Mouse (Mus musculus): Measurements from ENCODE around the gene Zfhx2. TPM values are rescaled to one million over a fixed set of nuclear protein-coding genes. Genes with fewer than 3 reads are reported as not detected.

Zfhx2 gene
- total and polyA plus RNA-seq, 2 experiments from 2014 or later: 7.5 to 11.1 TPM

DNA sequence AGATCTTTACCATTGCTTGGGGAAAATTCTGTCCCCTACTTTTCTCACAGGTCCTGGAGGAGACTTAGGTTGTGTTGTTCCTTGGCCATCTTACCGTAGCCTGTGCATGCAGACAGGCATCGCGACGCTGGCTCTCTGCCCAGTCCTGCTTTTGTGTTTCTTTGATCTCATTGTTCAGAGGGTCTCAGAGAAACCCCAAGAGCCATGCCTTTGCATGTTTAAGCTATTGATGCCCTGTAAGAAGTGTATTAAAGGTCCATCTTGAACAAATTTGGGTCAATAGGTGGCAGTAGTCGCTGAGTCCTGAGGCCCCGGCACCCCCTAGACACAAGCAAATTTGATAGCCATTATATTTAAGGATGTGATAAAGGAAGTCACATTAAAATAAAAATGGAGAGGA, 64.5 kb downstream of the Zfhx2 start:
- WGBS: 2% methylated on average over 6 of the region's 6 CpGs
- H3K4me2 ChIP-seq (ENCODE audit: low read depth): no peak overlapping the region

DNA sequence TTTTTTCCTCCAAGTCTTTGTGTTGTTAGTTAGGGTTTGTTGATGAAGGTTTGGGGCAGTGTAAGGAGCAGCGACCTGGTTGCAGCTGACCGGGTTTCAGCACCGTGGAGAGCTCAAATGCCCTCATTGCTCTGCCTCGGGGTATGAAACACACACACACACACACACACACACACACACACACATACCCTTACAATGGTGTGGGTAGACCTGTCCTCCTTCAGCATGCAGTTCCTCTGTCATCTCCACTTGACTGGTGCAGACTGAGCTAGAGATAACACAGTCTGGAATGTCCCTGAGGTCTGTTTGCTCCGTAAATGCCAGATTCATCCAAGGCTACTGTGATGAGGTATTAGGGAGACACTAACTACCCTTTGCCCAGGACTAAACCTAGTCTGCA, 64.9 kb downstream of the Zfhx2 start:
- H3K4me1 ChIP-seq (ENCODE audit: insufficient read depth): peaks cover 15% of the 10 kb centered on the region
- ATAC-seq (no peak), DNase-seq (no peak)
- peaks cover 27% of the 10 kb centered on the region for H3K36me3 ChIP-seq (ENCODE audit: insufficient read depth)
- H3K4me3 ChIP-seq (ENCODE audit: low read depth, low read length): no peak overlapping the region
- peak overlapping the region; percentile 86; the same call in 1 of the 2 replicates for H3K27ac ChIP-seq (ENCODE audit: low read depth, low read length)
- H3K27me3 ChIP-seq (ENCODE audit: insufficient read depth, low read length): no peaks in the 10 kb centered on the region
- H3K4me2 ChIP-seq (ENCODE audit: low read depth): no peak overlapping the region
- TF ChIP-seq CTCF (IDR thresholded peaks at IDR 0.05; ENCODE audit: low read depth): no peak
- WGBS: 7% methylated on average over 5 of the region's 5 CpGs
- no peaks in the 10 kb centered on the region for H3K9me3 ChIP-seq (ENCODE audit: low read length)
- no peak overlapping the region for H3K9ac ChIP-seq

More for the DNA sequence above, 64.5 kb downstream of the Zfhx2 start:
- Histone ChIP-seq H3K27me3 (ENCODE audit: insufficient read depth, low read length) (no peaks in the 10 kb centered on the region), H3K36me3 (ENCODE audit: insufficient read depth) (peaks cover 23% of the 10 kb centered on the region), H3K4me1 (ENCODE audit: insufficient read depth) (peaks cover 15% of the 10 kb centered on the region), H3K9me3 (ENCODE audit: low read length) (no peaks in the 10 kb centered on the region), H3K27ac (ENCODE audit: low read depth, low read length) (peak overlapping the region; percentile 86), H3K4me3 (ENCODE audit: low read depth, low read length) (no peak overlapping the region), H3K9ac (no peak overlapping the region)
- DNase-seq: peak; percentile 54
- TF ChIP-seq CTCF (IDR thresholded peaks at IDR 0.05; ENCODE audit: low read depth): peak; percentile 55
- ATAC-seq: peak; percentile 25; the same call in 1 of the 2 replicates

DNA sequence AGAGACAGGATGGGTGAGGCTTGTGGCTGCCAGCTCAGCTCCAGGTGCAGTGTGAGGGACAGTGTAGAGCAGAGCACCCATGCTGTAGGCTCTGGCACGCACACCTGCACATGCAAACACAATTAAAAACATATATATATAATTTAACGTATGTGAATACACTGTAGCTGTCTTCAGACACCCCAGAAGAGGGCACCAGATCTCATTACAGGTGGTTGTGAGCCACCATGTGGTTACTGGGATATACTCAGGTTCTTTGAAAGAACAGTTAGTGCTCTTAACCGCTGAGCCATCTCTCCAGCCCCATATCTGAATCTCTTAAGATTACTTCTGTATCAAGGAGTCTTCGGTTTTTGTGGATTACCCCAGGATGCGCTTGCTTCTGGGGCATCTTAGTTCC, 66.6 kb downstream of the Zfhx2 start:
- WGBS: 83% methylated on average over 5 of the region's 5 CpGs
- H3K4me3 ChIP-seq (ENCODE audit: low read depth, low read length): no peak overlapping the region
- ATAC-seq: no peak

DNA sequence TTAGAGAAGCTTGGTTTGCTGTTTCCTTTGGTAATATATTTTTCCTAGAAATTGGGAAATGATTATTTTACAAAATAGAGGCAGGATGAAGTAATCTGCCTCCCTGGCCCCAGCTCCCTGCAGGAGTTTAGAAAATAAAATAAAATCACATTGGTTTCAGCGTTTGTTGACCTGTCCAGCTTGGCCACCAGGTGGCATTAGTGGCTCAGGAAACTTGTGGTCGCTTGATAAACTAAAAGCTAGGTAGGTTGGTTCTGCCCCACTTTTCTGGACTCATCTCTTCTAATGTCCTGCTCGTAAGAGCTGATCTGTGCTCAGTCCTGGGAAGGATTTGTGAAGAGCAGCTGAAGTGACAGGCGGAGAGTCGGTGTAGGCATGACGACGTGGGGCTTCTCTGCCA, 67.9 kb downstream of the Zfhx2 start:
- 58% methylated on average over 7 of the region's 7 CpGs for WGBS
- Histone ChIP-seq H3K27ac (ENCODE audit: low read depth, low read length) (no peak overlapping the region), H3K27me3 (ENCODE audit: insufficient read depth, low read length) (no peaks in the 10 kb centered on the region), H3K4me3 (ENCODE audit: low read depth, low read length) (no peak overlapping the region), H3K4me2 (ENCODE audit: low read depth) (no peak overlapping the region), H3K9ac (no peak overlapping the region), H3K4me1 (ENCODE audit: insufficient read depth) (peaks cover 10% of the 10 kb centered on the region), H3K36me3 (ENCODE audit: insufficient read depth) (peaks cover 46% of the 10 kb centered on the region), H3K9me3 (ENCODE audit: low read length) (no peaks in the 10 kb centered on the region)
- peak; percentile 77 for TF ChIP-seq CTCF (IDR thresholded peaks at IDR 0.05; ENCODE audit: low read depth)
- ATAC-seq (0 out of 2 replicates have a peak, but pooled peaks have one; percentile 14), DNase-seq (peak; percentile 84)

More for the DNA sequence above, 66.6 kb downstream of the Zfhx2 start:
- Histone ChIP-seq H3K4me2 (ENCODE audit: low read depth) (no peak overlapping the region), H3K27me3 (ENCODE audit: insufficient read depth, low read length) (no peaks in the 10 kb centered on the region), H3K36me3 (ENCODE audit: insufficient read depth) (peaks cover 44% of the 10 kb centered on the region), H3K4me1 (ENCODE audit: insufficient read depth) (peaks cover 15% of the 10 kb centered on the region), H3K9ac (no peak overlapping the region), H3K27ac (ENCODE audit: low read depth, low read length) (no peak overlapping the region), H3K9me3 (ENCODE audit: low read length) (no peaks in the 10 kb centered on the region)
- no peak for DNase-seq
- peak; percentile 63 for TF ChIP-seq CTCF (IDR thresholded peaks at IDR 0.05; ENCODE audit: low read depth)

DNA sequence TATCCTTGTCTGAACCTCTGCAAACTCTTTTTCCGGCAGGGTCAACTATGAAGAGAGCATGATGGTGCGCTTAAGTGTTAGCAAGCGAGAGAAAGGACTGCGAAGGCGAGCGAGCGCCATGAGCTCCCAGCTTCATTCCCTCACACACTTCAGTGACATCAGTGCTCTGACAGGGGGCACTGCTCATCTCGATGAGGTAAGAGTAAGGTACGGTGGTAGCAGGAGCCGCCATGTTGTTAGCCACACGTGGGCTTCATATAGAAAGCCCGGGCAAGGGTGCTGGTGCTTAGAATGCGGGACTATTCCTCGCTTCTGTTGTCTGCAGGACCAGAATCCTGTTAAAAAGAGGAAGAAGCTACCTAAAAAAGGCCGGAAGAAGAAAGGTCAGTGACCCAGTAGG, 69.1 kb downstream of the Zfhx2 start:
- no peak overlapping the region for H3K4me2 ChIP-seq (ENCODE audit: low read depth)
- H3K9me3 ChIP-seq (ENCODE audit: low read length): no peaks in the 10 kb centered on the region
- DNase-seq (no peak), ATAC-seq (no peak)
- H3K9ac ChIP-seq: no peak overlapping the region
- no peaks in the 10 kb centered on the region; the same call in 1 of the 2 replicates for H3K4me1 ChIP-seq (ENCODE audit: insufficient read depth)
- TF ChIP-seq CTCF (IDR thresholded peaks at IDR 0.05; ENCODE audit: low read depth): no peak
- H3K27ac ChIP-seq (ENCODE audit: low read depth, low read length): no peak overlapping the region
- H3K36me3 ChIP-seq (ENCODE audit: insufficient read depth): peaks cover 46% of the 10 kb centered on the region
- no peak overlapping the region for H3K4me3 ChIP-seq (ENCODE audit: low read depth, low read length)
- 87% methylated on average over 15 of the region's 15 CpGs for WGBS
- no peaks in the 10 kb centered on the region for H3K27me3 ChIP-seq (ENCODE audit: insufficient read depth, low read length)

DNA sequence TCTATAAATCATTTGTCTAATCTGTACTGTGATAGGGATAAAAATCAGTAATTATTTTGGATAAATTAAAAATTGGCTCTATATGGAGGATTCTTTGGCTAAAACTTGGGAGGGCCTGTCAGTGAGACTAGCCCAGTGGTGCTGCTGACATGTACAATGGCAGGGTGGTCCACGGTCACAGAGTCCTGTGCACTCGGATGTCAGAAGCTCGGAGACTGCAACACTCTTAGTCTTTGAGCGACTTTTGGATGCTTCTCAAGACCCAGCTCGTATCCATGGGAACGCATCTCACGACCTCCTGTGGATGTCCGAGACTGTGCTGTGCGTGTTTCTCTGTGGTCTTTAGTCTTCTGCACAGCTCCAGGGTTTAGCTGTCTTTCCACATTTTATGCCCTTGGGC, 71.7 kb downstream of the Zfhx2 start:
- no peak for TF ChIP-seq CTCF (IDR thresholded peaks at IDR 0.05; ENCODE audit: low read depth)
- Histone ChIP-seq H3K4me2 (ENCODE audit: low read depth) (no peak overlapping the region), H3K9ac (no peak overlapping the region), H3K27me3 (ENCODE audit: insufficient read depth, low read length) (no peaks in the 10 kb centered on the region), H3K9me3 (ENCODE audit: low read length) (no peaks in the 10 kb centered on the region), H3K27ac (ENCODE audit: low read depth, low read length) (no peak overlapping the region), H3K4me3 (ENCODE audit: low read depth, low read length) (no peak overlapping the region), H3K36me3 (ENCODE audit: insufficient read depth) (peaks cover 45% of the 10 kb centered on the region), H3K4me1 (ENCODE audit: insufficient read depth) (no peaks in the 10 kb centered on the region)
- no peak for DNase-seq
- no peak for ATAC-seq
- 52% methylated on average over 9 of the region's 9 CpGs for WGBS

DNA sequence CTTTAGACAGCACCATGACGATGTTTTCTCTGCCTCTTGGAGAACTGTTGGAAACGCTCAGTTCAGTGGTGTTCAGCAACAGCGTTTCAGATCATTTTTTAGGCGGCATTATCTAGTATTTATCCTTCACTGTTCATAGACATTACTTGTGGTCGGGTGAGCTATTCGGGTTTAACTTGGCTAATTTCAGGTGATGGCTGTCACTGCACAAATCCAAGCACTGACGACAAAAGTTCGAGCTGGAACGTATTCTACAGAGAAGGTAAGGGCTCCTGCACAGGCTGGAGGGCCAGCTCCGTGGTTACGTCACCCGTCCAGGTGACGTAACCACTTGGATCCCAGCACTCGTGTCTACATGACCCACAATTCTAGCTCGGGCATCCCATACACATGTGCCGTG, 75.2 kb downstream of the Zfhx2 start:
- Histone ChIP-seq H3K36me3 (ENCODE audit: insufficient read depth) (peaks cover 16% of the 10 kb centered on the region), H3K9me3 (ENCODE audit: low read length) (no peaks in the 10 kb centered on the region), H3K4me2 (ENCODE audit: low read depth) (no peak overlapping the region), H3K27ac (ENCODE audit: low read depth, low read length) (no peak overlapping the region), H3K4me1 (ENCODE audit: insufficient read depth) (no peaks in the 10 kb centered on the region), H3K9ac (no peak overlapping the region), H3K27me3 (ENCODE audit: insufficient read depth, low read length) (no peaks in the 10 kb centered on the region), H3K4me3 (ENCODE audit: low read depth, low read length) (no peak overlapping the region)
- WGBS: 93% methylated on average over 16 of the region's 16 CpGs
- ATAC-seq: no peak
- no peak for TF ChIP-seq CTCF (IDR thresholded peaks at IDR 0.05; ENCODE audit: low read depth)
- no peak for DNase-seq
